Mouse (Mus musculus): Measurements from ENCODE around the gene 1300017J02Rik. TPM values are rescaled to one million over a fixed set of nuclear protein-coding genes. Genes with fewer than 3 reads are reported as not detected.

1300017J02Rik gene
- total RNA-seq, 1 experiment from 2014 or later: 39.5 TPM

DNA sequence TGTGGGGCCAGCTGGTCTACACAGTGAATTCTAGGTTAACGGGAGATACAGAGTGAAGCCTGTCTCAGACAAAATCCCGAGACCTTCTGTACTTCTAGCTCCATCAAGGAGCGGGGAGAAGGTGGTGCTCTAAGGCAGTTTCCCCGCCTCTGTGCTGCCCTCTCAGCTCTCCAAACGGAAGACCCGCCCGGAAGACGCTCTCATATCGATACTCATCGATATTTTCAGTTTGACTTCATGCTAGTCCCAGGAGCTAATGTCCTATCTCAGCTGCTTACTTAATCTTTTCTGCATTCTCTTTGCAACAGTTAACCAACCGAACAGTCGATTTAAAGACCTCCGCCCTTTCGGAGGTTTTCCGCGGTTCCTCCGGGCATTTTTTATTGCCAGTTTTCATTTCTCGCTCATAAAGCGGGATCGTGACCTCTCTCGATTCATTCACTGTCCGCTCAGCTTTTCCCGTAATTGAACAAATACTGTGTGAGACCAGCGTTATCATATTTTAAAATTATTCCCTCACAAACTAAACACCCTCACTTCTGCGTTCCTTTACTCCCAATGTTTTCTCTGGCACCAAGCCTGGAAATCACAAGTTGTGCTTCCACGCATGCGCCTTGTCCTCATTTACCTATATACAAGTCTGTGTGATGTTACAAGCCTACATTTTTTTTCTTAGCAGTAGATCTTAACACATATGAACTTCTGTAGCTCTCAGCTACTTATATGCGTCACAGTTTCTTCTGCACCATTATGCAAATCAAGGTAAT is 92.0 kb downstream of the 1300017J02Rik start:
- no peak for DNase-seq

DNA sequence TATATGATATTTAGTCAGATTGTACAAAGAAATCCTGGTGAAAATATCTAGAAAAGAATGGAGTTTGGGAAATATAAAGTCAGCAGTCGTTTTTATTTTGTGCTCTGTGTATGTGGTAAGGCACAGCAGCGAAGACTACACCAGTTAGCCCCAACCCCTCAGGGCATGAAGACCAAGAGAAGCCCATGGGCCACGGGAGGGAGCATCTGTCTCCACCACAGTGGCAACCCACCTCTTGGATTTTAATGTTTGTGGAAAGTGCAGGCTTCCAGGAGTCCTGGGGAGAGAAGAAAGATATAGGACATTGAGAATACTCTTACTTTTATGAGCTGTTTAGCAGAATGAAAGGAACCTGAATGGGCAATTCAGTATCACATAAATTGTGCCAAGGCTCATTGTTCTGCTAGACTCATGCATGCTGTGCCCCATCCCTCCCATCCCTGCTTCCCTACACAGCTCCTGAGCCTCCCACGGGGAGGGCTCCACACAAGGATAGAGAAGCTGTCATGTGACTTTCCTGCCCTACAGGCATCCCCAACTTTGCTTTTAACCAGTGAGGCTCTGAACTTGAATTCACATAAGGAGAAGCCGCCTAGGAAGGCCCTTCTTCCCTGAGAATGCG is 96.0 kb downstream of the 1300017J02Rik start:
- DNase-seq: no peak

DNA sequence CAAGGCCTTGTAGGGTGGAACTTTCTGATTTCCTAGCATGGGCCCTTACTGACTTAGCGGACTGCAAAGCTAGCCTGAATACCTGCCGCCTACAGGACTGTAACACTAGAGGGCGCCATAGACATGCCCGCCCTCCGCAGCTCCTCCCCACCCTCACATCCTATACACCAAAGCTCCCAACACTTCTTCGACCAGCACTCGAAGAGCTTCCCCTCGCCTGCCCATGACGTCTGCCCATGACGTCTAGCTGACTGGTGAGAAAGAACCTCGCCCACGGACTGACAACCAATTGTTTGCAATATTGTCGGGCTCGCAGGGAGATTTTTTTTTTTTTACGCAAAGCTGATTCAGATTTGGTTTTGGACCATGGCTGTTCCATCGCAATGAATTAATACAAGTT is 97.0 kb downstream of the 1300017J02Rik start:
- DNase-seq: peak; percentile 74

DNA sequence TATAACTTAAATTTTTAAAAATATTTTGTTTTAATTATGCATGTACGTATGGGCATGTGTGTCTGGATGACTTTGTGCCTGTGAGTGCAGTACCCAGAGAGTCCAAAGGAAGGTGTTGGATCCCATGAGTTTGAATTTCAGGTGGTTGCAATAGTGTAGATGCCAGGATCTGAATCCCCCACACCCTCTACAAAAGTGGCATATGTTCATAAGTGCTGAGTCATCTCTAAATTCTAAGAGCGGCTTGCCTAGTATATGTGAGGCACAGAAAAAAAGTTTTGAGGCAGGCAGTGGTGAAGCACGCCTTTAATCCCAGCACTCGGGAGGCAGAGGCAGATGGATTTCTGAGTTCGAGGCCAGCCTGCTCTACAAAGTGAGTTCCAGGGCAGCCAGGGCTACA is 99.1 kb downstream of the 1300017J02Rik start:
- no peak for DNase-seq

DNA sequence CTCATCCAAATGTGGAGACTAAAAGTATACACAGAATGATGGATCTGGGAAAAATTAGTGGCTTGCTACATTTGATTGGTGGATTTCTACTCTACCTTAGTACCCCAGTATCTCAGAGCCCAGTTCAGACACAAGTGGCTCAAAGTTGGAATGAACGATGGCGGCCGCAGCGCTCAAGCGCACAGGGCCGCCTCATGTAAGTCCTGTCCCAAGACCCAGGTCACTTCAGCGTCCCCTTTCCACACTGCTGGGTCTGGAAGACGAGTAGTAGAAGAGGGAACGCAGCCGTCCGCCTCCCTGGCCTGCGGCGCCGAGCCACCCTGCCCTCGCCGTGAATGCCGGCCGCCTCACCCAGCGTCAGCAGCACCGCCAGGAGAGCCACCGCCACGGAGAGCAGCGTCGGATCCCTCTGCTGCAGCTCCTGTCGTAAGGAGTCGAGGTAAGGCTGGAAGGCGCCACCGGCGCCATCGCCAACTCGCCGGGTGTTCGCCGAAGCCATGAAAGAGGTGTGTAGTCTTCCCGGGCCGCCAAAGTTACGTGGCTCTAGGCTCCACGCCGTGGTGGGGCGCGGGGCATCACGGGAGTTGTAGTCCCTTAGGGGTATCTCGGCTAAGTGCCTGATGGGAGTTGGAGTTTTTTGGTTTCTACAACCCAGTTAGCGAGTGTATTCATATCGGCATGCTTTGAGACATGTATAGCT is 103.2 kb downstream of the 1300017J02Rik start, which contains the start of gene Srprb:
Srprb (minus strand) TSS at position 577 of the 700 bp plus-strand sequence.
- peak; percentile 97 for DNase-seq

Other genes starting within 250 kb of the 1300017J02Rik start
- 3.1 and 9.2 TPM in 2 replicates for gene Rab6b, start 193.3 kb downstream of the 1300017J02Rik start, total RNA-seq (2021)
- gene Srprb, start 102.9 kb downstream of the 1300017J02Rik start, total RNA-seq (2021): 27.0 and 32.0 TPM in 2 replicates
- 15.2 and 22.4 TPM in 2 replicates for gene Gm20425, start 74.8 kb downstream of the 1300017J02Rik start, total RNA-seq (2021)
- 247 and 3,461 TPM in 2 replicates for gene Trf, start 74.6 kb downstream of the 1300017J02Rik start, total RNA-seq (2021)
- 41.9 and 47.4 TPM in 2 replicates for gene Topbp1, start 133 bp upstream of the 1300017J02Rik start, total RNA-seq (2021)
- gene Cdv3, start 60.8 kb upstream of the 1300017J02Rik start, total RNA-seq (2021): 193 and 208 TPM in 2 replicates
- not detected in 2 replicates for gene Bfsp2, start 175.3 kb upstream of the 1300017J02Rik start, total RNA-seq (2021)